Mouse (Mus musculus) embryonic facial prominence, embryonic 15.5 days (tissue): ENCODE measurements around the gene Sec1. TPM values are rescaled to one million over a fixed set of nuclear protein-coding genes. Genes with fewer than 3 reads are reported as not detected.

Experiments
- ATAC-seq: fragments of 200-750 bp; cut with Nextera tagmentation; 2 replicates; pipeline ENCODE4 v1.8.0; 2017; ENCODE audit warnings: low read depth, moderate TSS enrichment; ENCODE audit not compliant: insufficient number of reproducible peaks, low FRiP score, low TSS enrichment
- H3K27ac ChIP-seq: fragments of 300-500 bp; sonication (generic); replicated peaks from 2 replicates; pipeline ENCODE4 v1.5.1; 2015; ENCODE audit warnings: mild to moderate bottlenecking, inconsistent platforms
- H3K27me3 ChIP-seq: fragments of 300-500 bp; sonication (generic); 2 replicates; pipeline ENCODE4 v1.6.1; 2015; ENCODE audit warnings: inconsistent platforms
- H3K36me3 ChIP-seq: fragments of 300-500 bp; sonication (generic); 2 replicates; pipeline ENCODE4 v1.6.1; 2015; ENCODE audit warnings: mild to moderate bottlenecking, inconsistent platforms
- H3K4me1 ChIP-seq: fragments of 300-500 bp; sonication (generic); 2 replicates; pipeline ENCODE4 v1.6.1; 2015; ENCODE audit warnings: inconsistent platforms
- H3K4me2 ChIP-seq: fragments of 300-500 bp; sonication (generic); replicated peaks from 2 replicates; pipeline ENCODE4 v1.6.1; 2015; ENCODE audit warnings: mild to moderate bottlenecking, inconsistent platforms
- H3K4me3 ChIP-seq: fragments of 300-500 bp; sonication (generic); replicated peaks from 2 replicates; pipeline ENCODE4 v1.5.1; 2015; ENCODE audit warnings: mild to moderate bottlenecking, inconsistent platforms
- H3K9ac ChIP-seq: fragments of 300-500 bp; sonication (generic); 2 replicates; pipeline ENCODE4 v1.6.1; 2015; ENCODE audit warnings: inconsistent platforms
- H3K9me3 ChIP-seq: fragments of 300-500 bp; sonication (generic); replicated peaks from 2 replicates; pipeline ENCODE4 v1.6.1; 2016; ENCODE audit warnings: inconsistent platforms
- whole genome bisulfite sequencing: fragments of 180-500 bp; shearing (Covaris S2); methylation state at CpG from one replicate; pipeline ENCODE4 v1.1.7; 2015; 5-methylcytosine and 5-hydroxymethylcytosine counted together
- polyA plus RNA-seq: library from polyadenylated mRNA; unstranded; fragments of >200 nt; fragmentation: Nextera tagmentation; extraction: Ambion mirVana; gene quantifications from 2 replicates; pipeline ENCODE4 v1.2.1, GENCODE M21; 2015

The Sec1 gene
- polyA plus RNA-seq, 1 experiment from 2014 or later, result 9.6 TPM

GRCm38 (mm10) chr7:45716952-45717917 lies 23.0 kb upstream of the Sec1 start:
- peak overlapping the region; percentile 82 for H3K4me3 ChIP-seq
- ATAC-seq, result no peak
- peak overlapping the region; percentile 91 for H3K4me2 ChIP-seq
- no peaks in the 10 kb centered on the region for H3K9me3 ChIP-seq
- H3K27ac ChIP-seq, result peak overlapping the region; percentile 95
- H3K9ac ChIP-seq, result peak overlapping the region; percentile 64
- peaks cover 45% of the 10 kb centered on the region for H3K36me3 ChIP-seq
- H3K27me3 ChIP-seq, result no peaks in the 10 kb centered on the region
- H3K4me1 ChIP-seq, result peaks cover 59% of the 10 kb centered on the region
- WGBS, result 7% methylated on average over 31 of the region's 31 CpGs

GRCm38 (mm10) chr7:45716460-45716857 lies 22.3 kb upstream of the Sec1 start:
- H3K4me1 ChIP-seq, result peaks cover 59% of the 10 kb centered on the region
- H3K27me3 ChIP-seq, result no peaks in the 10 kb centered on the region
- no peak overlapping the region for H3K9ac ChIP-seq
- peaks cover 45% of the 10 kb centered on the region for H3K36me3 ChIP-seq
- no peak overlapping the region; the same call in 1 of the 2 replicates for H3K27ac ChIP-seq
- H3K4me3 ChIP-seq, result peak overlapping the region; percentile 82
- peak overlapping the region; percentile 91 for H3K4me2 ChIP-seq
- H3K9me3 ChIP-seq, result no peaks in the 10 kb centered on the region
- 85% methylated on average over 3 of the region's 3 CpGs for WGBS
- ATAC-seq, result no peak

GRCm38 (mm10) chr7:45715741-45716459 lies 21.7 kb upstream of the Sec1 start:
- Histone ChIP-seq H3K27me3 (no peaks in the 10 kb centered on the region), H3K36me3 (peaks cover 47% of the 10 kb centered on the region), H3K4me1 (peaks cover 59% of the 10 kb centered on the region), H3K27ac (peak overlapping the region; percentile 81), H3K9me3 (no peaks in the 10 kb centered on the region), H3K9ac (no peak overlapping the region; the same call in 1 of the 2 replicates), H3K4me2 (peak overlapping the region; percentile 91), H3K4me3 (peak overlapping the region; percentile 82)
- WGBS, result 78% methylated on average over 19 of the region's 19 CpGs
- no peak for ATAC-seq

- H3K27ac ChIP-seq, result peak within 1 kb of the TSS; percentile 89
- H3K4me1 ChIP-seq, result peaks cover 62% of the 10 kb centered on the region
- peak within 1 kb of the TSS; percentile 82 for H3K4me3 ChIP-seq
- H3K9ac ChIP-seq, result peak within 1 kb of the TSS; percentile 58
- H3K36me3 ChIP-seq, result peaks cover 47% of the 10 kb centered on the region
- H3K27me3 ChIP-seq, result no peaks in the 10 kb centered on the region
- 7% methylated on average over 34 of the region's 34 CpGs for WGBS
- no peaks in the 10 kb centered on the region for H3K9me3 ChIP-seq
- peak; percentile 93 for ATAC-seq
- H3K4me2 ChIP-seq, result peak within 1 kb of the TSS; percentile 91
Measured at GRCm38 (mm10) chr7:45715090-45715708, 21.0 kb upstream of the Sec1 start, which contains the start of gene Rpl18. Gene Rpl18 (plus strand): TSS chr7:45715457.

GRCm38 (mm10) chr7:45714630-45715089 lies 20.5 kb upstream of the Sec1 start:
- H3K4me1 ChIP-seq, result peaks cover 56% of the 10 kb centered on the region
- WGBS, result 7% methylated on average over 14 of the region's 14 CpGs
- H3K27me3 ChIP-seq, result no peaks in the 10 kb centered on the region
- ATAC-seq, result no peak; the same call in 1 of the 2 replicates
- H3K36me3 ChIP-seq, result peaks cover 47% of the 10 kb centered on the region
- peak overlapping the region; percentile 89 for H3K27ac ChIP-seq
- H3K4me3 ChIP-seq, result peak overlapping the region; percentile 82
- peak overlapping the region; percentile 91 for H3K4me2 ChIP-seq
- no peaks in the 10 kb centered on the region for H3K9me3 ChIP-seq
- H3K9ac ChIP-seq, result peak overlapping the region; percentile 58

GRCm38 (mm10) chr7:45713881-45714520 lies 19.8 kb upstream of the Sec1 start:
- Histone ChIP-seq H3K36me3 (peaks cover 46% of the 10 kb centered on the region), H3K4me1 (peaks cover 51% of the 10 kb centered on the region), H3K9me3 (no peaks in the 10 kb centered on the region), H3K4me2 (peak overlapping the region; percentile 91), H3K4me3 (peak overlapping the region; percentile 82), H3K9ac (peak overlapping the region; percentile 58; the same call in 1 of the 2 replicates), H3K27me3 (no peaks in the 10 kb centered on the region), H3K27ac (peak overlapping the region; percentile 44; the same call in 1 of the 2 replicates)
- ATAC-seq, result no peak
- WGBS, result 78% methylated on average over 6 of the region's 6 CpGs

- Histone ChIP-seq H3K4me1 (peaks cover 54% of the 10 kb centered on the region), H3K4me2 (no peak overlapping the region), H3K9me3 (no peaks in the 10 kb centered on the region), H3K9ac (no peak overlapping the region), H3K27ac (no peak overlapping the region), H3K4me3 (no peak overlapping the region), H3K36me3 (peaks cover 46% of the 10 kb centered on the region), H3K27me3 (no peaks in the 10 kb centered on the region)
- WGBS, result 89% methylated on average over 16 of the region's 16 CpGs
- no peak for ATAC-seq
Measured at GRCm38 (mm10) chr7:45713396-45713795, 19.2 kb upstream of the Sec1 start.

- ATAC-seq, result no peak
- Histone ChIP-seq H3K4me2 (no peak overlapping the region), H3K4me1 (peaks cover 66% of the 10 kb centered on the region), H3K4me3 (no peak overlapping the region), H3K9me3 (no peaks in the 10 kb centered on the region), H3K36me3 (peaks cover 46% of the 10 kb centered on the region), H3K9ac (no peak overlapping the region), H3K27ac (no peak overlapping the region), H3K27me3 (no peaks in the 10 kb centered on the region)
- 84% methylated on average over 21 of the region's 21 CpGs for WGBS
Measured at GRCm38 (mm10) chr7:45712022-45712757, 18.0 kb upstream of the Sec1 start.

- Histone ChIP-seq H3K4me1 (peaks cover 65% of the 10 kb centered on the region), H3K9me3 (no peaks in the 10 kb centered on the region), H3K4me3 (no peak overlapping the region), H3K4me2 (no peak overlapping the region), H3K27me3 (no peaks in the 10 kb centered on the region), H3K9ac (no peak overlapping the region), H3K27ac (no peak overlapping the region), H3K36me3 (peaks cover 46% of the 10 kb centered on the region)
- WGBS, result 85% methylated on average over 24 of the region's 24 CpGs
- ATAC-seq, result no peak
Measured at GRCm38 (mm10) chr7:45711316-45712021, 17.3 kb upstream of the Sec1 start.
